Mouse (Mus musculus) ES-E14 (cell line): Measurements from ENCODE around the gene Iqcf5.

Source experiments
- CHD2 ChIP-seq: IDR thresholded peaks from 2 replicates; pipeline ENCODE4 v1.6.1; 2014; ENCODE audit warnings: mild to moderate bottlenecking, low read depth, low read length, inconsistent platforms
- HCFC1 ChIP-seq: IDR thresholded peaks from 2 replicates; pipeline ENCODE4 v1.6.1; 2012; ENCODE audit warnings: low read length, inconsistent platforms, borderline replicate concordance; ENCODE audit not compliant: insufficient read depth
- MAFK ChIP-seq: IDR thresholded peaks from 2 replicates; pipeline ENCODE4 v1.6.1; 2014; ENCODE audit warnings: mild to moderate bottlenecking, low read depth, low read length, inconsistent platforms; ENCODE audit not compliant: insufficient read depth
- ZC3H11A ChIP-seq: IDR thresholded peaks from 2 replicates; pipeline ENCODE4 v1.6.1; 2012; ENCODE audit warnings: low read depth, mild to moderate bottlenecking, inconsistent platforms, low read length, borderline replicate concordance
- ZNF384 ChIP-seq: IDR thresholded peaks from 2 replicates; pipeline ENCODE4 v1.6.1; 2012; ENCODE audit warnings: low read depth, low read length, inconsistent platforms

DNA sequence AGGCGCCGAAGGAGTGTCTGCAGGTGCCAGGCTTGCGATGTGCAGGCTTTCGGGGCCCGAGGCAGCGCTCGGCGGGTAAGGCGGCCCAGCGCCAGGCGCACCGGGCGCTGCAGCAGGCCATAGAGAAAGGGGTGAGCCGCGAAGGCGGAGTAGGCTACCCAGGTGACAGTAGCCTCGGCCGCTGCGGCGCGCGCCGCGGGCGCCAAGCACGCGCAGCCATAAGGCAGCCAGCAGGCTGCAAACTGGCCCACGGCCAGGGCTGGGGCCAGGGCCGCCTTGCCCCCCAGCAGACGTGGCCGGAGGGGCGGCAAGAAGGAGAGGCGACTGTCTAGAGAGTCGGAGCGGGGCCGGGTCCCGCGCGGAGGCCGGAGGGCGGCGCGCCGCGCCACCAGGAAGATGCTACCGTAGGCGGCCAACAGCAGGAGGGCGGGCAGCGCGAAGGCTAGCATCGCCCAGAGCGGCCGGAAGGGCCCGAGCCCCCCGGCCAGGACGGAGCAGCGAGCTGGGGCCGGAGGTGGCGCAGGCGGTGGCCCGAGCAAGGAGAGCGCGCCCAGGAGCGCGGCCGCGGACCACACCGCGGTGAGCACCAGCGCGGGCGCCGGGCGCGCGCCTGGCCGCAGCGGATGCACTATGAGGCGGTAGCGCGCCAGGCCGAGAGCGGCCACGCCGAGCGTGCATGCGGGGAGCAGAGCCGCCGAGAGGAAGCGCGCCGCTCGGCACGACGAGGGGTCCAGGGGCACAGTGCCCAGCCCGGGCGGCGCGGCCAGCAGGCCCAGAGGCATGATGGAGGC, 49.4 kb upstream of the Iqcf5 start:
- TF ChIP-seq ZC3H11A (no peak), ZNF384 (no peak), HCFC1 (no peak; the same call in 1 of the 2 replicates), CHD2 (no peak), MAFK (no peak)
